Mouse (Mus musculus): ENCODE results near the gene Tdrd1. TPM values are rescaled to one million over a fixed set of nuclear protein-coding genes. Genes with fewer than 3 reads are reported as not detected.

Tdrd1 gene
- total RNA-seq, 2 experiments from 2014 or later = 0.44 to 0.68 TPM

GRCm38 (mm10) chr19:56821798-56822447 is 4.1 kb upstream of the Tdrd1 start, which contains the start of gene Ccdc186:
Ccdc186 (minus strand) TSS chr19:56822190.
- peak; percentile 97 to 98 for DNase-seq (ENCODE audit: low spot score in 2 of 2)
- intact Hi-C loops (cut with DNase I) = loop anchor here (10.0 kb wide), 1 partner anchor 193 kb away; no protein-coding TSS in a partner anchor

DNA sequence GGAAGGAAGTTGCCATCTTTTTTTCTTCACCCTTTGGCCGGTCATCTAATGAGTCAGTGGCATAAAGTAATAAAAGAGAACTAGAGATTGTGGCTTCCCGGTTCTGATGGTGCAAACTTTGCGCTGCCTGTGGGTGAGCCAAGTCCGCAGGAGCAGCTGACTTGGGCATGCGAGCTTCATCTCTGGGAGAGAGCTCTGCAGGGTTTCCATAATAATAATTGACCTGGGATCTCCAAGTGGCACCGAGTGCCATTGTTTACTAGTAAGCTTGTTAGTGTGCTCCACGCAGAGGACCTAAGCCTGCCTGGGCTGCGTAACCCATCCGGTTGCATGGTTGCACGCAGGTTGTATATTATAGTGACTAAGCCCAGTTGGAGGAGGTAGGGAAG is 3.6 kb upstream of the Tdrd1 start:
- intact Hi-C loops (cut with DNase I) = loop anchor here (10.0 kb wide), 1 partner anchor 192 kb away; no protein-coding TSS in a partner anchor

GRCm38 (mm10) chr19:56828305-56828704 is 2.3 kb downstream of the Tdrd1 start:
- DNase-seq (ENCODE audit: low spot score in 2 of 2) = no peak
- intact Hi-C loops (cut with DNase I) = loop anchor here (10.0 kb wide), 1 partner anchor 186 kb away; no protein-coding TSS in a partner anchor

More for the DNA sequence above, 3.6 kb upstream of the Tdrd1 start:
- no peak for DNase-seq (ENCODE audit: low spot score in 2 of 2)

DNA sequence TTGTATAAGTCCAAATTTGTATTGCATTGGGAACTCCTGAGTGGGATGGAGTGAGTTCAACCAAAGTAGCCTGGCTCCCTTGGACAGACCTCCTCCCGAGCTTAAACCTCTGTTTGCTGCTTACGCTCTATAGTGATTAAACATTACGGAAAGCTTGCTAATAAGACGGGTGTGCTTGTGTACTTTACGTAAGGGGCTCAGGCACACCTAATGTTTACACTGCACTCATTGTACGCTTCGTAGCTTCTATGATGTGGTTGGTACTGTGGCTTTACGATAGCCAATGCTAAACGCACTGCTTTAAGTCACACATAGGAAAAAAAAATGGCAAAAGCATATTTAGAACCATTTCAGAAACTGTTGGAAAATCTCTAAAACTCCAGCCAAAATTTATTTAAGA is 3.3 kb downstream of the Tdrd1 start:
- intact Hi-C loops (cut with DNase I) = loop anchor here (10.0 kb wide), 1 partner anchor 186 kb away; no protein-coding TSS in a partner anchor
- DNase-seq (ENCODE audit: low spot score in 2 of 2) = no peak

GRCm38 (mm10) chr19:56830163-56830562 is 4.2 kb downstream of the Tdrd1 start:
- intact Hi-C loops (cut with DNase I) = no loop called here
- no peak for DNase-seq (ENCODE audit: low spot score in 2 of 2)

DNA sequence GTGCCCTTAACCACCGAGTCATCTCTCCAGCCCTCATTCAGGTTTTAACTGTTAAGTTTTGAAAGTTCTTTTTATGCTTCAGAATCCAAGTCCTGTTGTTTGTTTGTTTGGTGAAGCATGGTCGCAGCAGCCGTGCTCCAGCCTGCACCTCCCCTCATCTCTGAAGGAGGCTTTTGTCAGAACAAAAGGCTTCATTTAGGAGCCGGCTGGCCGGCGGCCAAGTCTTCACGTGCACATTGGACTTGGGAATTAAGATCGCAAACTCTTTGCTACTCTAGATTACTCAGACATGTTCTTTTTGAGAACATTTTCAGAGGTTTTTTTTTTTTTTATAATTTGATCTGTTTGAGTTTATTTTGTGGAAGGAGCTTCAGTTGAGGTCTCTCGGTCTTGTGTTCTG is 9.3 kb downstream of the Tdrd1 start:
- intact Hi-C loops (cut with DNase I) = no loop called here
- no peak for DNase-seq (ENCODE audit: low spot score in 2 of 2)

DNA sequence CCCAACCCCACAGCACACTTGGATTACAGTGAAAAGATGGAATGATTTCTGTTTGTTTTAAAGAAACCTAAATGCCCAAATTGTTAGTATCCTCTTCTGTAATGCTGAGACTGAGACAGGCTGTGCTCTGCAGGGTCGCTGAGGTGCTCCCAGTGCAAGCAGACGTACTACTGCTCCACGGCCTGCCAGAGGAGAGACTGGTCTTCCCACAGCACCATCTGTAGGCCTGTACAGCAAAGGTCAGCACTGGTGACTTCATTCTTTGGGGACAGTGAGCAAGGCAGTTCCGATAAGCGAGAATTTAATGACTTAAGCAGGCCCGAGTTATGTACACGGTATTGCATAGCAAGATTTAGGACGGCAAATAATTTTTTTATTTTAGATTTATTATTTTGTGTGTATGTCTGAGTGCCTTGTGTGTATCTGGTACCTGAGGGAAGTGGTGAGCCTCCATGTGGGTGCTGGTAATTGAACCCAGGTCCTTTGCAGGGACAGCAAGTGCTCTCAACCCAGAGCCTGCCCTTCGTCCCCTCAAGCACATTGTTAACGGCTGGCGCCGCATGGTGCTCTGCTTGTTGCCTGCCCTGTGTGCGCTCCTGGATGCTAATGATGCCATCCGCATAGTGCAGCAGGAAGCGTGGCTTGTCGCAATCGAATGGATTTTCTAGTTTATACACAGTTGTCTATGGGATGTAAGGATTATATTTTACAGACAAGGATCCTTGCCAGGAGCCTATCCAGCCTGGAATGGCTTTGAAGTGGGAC is 13.1 kb downstream of the Tdrd1 start:
- DNase-seq (ENCODE audit: low spot score in 2 of 2) = no peak
- intact Hi-C loops (cut with DNase I) = no loop called here

GRCm38 (mm10) chr19:56842974-56843373 is 17.0 kb downstream of the Tdrd1 start:
- DNase-seq (ENCODE audit: low spot score in 2 of 2) = no peak

DNA sequence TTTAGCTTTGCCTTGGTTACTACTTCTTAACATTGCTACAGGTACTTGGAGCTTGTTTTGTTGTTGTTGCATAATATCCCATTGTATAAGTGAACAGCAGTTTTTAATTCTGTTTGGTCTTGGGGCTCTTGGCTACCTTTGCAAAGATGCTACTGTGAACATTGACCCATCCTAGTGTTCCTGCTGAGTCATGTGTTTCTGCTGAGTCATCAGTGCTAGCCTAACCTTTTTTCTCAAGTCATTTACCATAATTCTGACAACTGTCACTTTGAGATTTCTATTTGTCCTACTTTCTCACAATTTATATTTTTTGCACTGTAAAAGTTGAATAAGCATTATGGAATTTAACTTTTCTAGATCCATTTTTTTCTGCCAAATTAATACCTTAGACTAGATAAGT is 26.6 kb downstream of the Tdrd1 start:
- intact Hi-C loops (cut with DNase I) = no loop called here
- DNase-seq (ENCODE audit: low spot score in 2 of 2) = no peak

More at GRCm38 (mm10) chr19:56842974-56843373, 17.0 kb downstream of the Tdrd1 start:
- intact Hi-C loops (cut with DNase I) = no loop called here

DNA sequence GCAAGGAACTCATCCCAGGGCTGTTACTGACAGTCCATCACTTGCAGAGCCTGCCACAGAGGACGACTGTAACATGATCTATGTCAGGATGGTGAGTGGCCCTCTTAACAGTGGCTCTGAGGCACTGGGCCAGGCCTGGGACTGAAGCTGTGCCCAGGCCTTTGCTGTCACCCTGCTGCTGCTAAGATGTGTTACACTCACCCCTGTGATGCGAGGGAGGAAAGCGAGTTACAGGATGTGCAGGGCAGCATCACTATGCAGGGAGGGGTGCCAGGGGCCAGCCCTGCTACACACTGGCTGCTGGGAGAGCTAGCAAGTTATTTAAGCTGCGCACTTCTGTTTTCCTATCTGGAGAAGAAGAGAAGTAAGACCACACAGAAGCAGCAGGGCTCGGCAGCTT is 30.4 kb downstream of the Tdrd1 start:
- intact Hi-C loops (cut with DNase I) = no loop called here
- DNase-seq (ENCODE audit: low spot score in 2 of 2) = no peak

DNA sequence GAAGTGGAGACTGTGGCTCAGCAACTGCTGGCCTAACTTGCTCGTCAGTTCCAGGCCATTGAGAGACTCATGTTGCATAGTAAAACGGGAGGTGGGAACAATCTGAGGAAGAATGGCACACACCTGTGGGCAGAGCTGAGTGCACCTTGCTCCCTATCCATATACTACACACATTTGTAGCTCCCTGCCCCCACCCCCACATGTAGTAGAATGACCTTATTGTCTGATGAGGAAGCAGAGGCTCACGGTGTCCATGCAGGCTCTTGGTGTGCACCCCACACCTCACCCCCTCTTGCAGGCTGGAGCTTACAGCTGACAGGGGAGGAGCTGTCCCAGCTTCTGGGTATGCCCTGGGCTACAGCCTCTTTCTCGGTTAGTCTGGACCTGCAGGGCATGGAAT is 41.7 kb downstream of the Tdrd1 start:
- intact Hi-C loops (cut with DNase I) = no loop called here
- DNase-seq (ENCODE audit: low spot score in 2 of 2) = no peak

GRCm38 (mm10) chr19:56873816-56874600 is 48.0 kb downstream of the Tdrd1 start, which contains the start of gene Vwa2:
Vwa2 (plus strand) TSS chr19:56874249.
- DNase-seq (ENCODE audit: low spot score in 2 of 2) = peak in 1 of 2 experiments; percentile 20
- intact Hi-C loops (cut with DNase I) = loop anchor here (10.0 kb wide), 1 partner anchor 1019 kb away; no protein-coding TSS in a partner anchor

GRCm38 (mm10) chr19:56874601-56875315 is 48.7 kb downstream of the Tdrd1 start:
- intact Hi-C loops (cut with DNase I) = loop anchor here (10.0 kb wide), 1 partner anchor 1020 kb away; no protein-coding TSS in a partner anchor

DNA sequence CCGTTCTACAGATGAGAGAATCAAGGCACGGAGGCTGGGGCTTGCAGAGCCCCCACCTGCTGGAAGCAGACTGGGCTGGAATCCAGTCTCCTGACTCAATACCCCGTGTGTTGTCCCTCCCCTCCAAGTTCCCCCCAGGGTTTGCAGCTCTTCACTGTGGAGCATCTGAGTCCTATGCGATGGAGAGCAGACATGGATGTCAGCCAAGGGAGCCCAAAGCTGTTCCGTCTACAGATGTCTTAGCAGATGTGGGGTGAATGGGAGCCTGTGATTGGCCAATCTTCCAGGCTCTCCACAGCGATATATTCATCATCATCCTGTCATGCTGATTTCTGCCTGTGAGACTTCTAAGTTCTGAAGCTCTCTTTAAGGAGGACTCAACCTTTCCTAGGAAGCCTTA is 51.4 kb downstream of the Tdrd1 start:
- DNase-seq (ENCODE audit: low spot score in 2 of 2) = no peak
- intact Hi-C loops (cut with DNase I) = loop anchor here (10.0 kb wide), 1 partner anchor 1023 kb away; no protein-coding TSS in a partner anchor

More at GRCm38 (mm10) chr19:56874601-56875315, 48.7 kb downstream of the Tdrd1 start:
- DNase-seq (ENCODE audit: low spot score in 2 of 2) = no peak

DNA sequence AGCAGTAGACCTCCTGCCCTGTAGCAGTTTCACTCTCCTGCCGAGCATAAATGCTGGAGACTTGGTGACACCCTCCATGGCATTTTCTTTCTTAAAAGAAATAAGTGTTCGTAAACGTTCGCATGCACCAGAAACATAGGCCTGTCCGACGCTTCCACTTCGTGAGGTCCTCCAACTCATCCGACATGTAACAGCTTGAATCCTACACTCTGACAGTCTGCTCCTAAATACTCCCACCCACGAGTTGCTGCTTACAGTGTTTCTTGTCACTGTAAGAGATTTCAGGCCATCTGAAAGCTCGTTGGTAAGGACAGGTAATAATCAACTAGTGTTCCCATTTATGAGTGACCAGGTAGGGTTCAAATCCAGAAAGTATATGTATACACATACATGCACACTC is 61.9 kb downstream of the Tdrd1 start:
- DNase-seq (ENCODE audit: low spot score in 2 of 2) = peak in 1 of 2 experiments; percentile 33
- intact Hi-C loops (cut with DNase I) = no loop called here

DNA sequence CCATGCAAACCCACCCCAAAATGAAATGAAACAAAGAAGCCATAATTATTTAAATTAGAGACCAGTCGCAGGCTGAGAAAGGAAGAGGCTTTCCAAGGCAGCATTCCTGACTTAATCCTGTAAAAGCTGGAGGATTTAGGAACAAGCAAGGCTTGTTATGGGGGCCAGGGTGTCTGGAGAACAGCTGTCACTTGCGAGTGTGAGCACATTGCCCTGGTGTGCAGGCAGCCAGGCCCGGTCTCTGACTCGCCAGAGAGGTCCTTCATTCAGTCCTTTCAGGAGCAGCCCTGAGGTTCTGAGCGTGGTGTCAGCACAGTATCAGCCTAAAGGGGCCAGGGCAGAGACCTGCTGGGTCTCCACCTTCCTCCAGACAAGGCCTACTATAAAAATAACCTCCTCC is 62.6 kb downstream of the Tdrd1 start:
- intact Hi-C loops (cut with DNase I) = no loop called here
- no peak for DNase-seq (ENCODE audit: low spot score in 2 of 2)

- no peak for DNase-seq (ENCODE audit: low spot score in 2 of 2)
- intact Hi-C loops (cut with DNase I) = no loop called here
Measured at GRCm38 (mm10) chr19:56891438-56891837, 65.4 kb downstream of the Tdrd1 start.

- intact Hi-C loops (cut with DNase I) = no loop called here
- no peak for DNase-seq (ENCODE audit: low spot score in 2 of 2)
Measured at GRCm38 (mm10) chr19:56892586-56892985, 66.6 kb downstream of the Tdrd1 start.

- intact Hi-C loops (cut with DNase I) = no loop called here
Measured at GRCm38 (mm10) chr19:56893326-56893725, 67.3 kb downstream of the Tdrd1 start.

More at GRCm38 (mm10) chr19:56893326-56893725, 67.3 kb downstream of the Tdrd1 start:
- no peak for DNase-seq (ENCODE audit: low spot score in 2 of 2)
